Mouse (Mus musculus) E14TG2a.4 (cell line): ENCODE measurements around the gene E330009J07Rik.

Experiments
- CTCF ChIP-seq: conservative IDR thresholded peaks from 2 replicates; pipeline ENCODE4 v1.5.1; 2014; ENCODE audit warnings: low read length
- NANOG ChIP-seq: IDR thresholded peaks from 2 replicates; pipeline ENCODE4 v1.6.1; 2014; ENCODE audit warnings: borderline replicate concordance, low read length, mixed read lengths

DNA sequence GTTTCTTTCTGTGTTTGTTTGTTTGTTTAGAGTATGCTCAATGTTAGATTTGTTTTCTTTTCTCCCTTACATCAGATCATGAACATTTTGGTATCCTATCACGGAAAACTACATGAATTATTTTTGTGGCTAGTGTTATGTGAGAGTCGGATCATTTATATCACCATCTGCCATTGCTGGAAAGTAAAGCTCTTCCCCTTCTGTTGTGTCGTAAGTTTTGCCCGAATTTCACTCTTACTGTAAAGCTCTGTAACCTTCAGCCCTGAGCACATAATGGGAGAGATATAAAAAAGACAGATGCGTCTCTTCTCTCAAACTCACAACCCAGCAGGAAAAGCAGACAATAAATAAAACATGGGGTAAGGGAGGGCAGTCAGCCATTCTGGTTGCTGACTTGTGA is 3.0 kb upstream of the E330009J07Rik start, which contains the start of gene Wee2:
- TF ChIP-seq CTCF (no peak), NANOG (no peak)
